Mouse (Mus musculus) cerebellum, postnatal 14 days (tissue): ENCODE data around the gene Plpp1.

Experiments
- DNase-seq, 2 experiments: peaks; one replicate each; pipeline ENCODE4 v3.0.0; 2021; ENCODE audit warnings: mixed read lengths in 2 of 2

The Plpp1 gene

DNA sequence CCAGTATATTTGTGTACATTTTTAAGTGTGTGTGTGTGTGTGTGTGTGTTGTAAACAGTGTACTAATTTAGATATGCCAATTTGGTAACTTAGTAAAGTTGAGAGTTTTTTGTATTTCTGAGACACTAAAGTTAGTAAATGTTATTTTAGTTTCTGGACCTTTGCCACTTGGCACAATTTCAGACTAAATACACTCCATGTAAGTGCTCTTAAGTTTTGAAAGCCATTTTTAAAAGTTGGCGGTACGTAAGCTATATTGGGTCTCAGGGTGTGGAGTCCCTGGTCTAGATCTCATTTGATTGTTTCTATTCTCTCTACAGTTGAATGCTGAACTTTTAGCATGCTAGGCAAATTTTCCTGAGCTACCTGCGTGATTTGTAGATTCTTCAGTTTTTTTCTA is 17.5 kb downstream of the Plpp1 start:
- no peak for DNase-seq

DNA sequence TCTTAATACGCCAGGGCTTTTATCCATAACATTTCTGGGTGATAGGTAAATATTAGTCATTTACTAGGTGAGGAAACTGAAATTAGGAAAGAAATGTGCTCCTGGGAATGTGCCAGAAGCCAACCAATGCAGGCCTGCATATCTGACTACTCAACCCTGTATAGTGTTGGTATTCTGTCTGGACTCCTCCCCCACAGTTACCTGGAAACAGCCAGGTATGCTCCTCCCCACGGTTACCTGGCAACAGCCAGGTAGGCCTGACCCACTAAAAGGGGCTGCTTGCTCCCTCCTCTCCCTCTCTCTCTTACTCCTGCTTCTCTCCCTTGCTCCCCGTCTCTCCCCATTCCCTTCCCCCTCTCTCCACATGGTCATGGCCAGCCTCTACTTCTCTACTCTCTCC is 21.8 kb downstream of the Plpp1 start:
- no peak for DNase-seq

DNA sequence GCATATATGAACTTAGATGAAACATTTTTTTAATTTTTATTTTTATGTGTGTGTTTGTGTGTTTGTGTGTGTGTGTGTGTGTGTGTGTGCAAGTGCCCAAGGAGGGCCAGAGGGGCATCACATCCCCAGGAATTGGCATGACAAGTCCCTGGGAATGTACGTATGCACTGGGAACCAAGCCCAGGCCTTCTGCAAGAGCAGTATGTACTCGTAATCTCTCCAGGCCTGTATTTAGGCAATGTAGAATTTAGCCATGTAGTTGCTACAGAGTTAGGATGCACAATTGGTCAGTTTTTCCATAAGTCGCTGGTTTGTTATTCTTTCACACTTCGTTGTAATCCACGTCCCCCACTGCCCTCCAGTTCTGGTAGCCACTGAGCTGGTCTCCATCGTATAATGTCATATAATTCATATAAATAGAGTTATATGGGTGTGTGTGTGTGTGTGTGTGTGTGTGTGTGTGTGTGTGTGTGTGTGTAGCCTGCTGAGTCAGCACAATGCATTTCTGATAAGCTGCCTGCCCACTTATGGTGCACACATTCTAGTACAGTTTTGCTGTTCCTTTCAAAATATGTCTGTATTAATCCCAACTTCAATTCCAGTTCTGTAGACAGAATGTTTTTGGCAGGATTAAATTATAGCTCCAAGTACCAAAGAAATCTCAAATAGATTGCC is 22.8 kb downstream of the Plpp1 start:
- DNase-seq: no peak

DNA sequence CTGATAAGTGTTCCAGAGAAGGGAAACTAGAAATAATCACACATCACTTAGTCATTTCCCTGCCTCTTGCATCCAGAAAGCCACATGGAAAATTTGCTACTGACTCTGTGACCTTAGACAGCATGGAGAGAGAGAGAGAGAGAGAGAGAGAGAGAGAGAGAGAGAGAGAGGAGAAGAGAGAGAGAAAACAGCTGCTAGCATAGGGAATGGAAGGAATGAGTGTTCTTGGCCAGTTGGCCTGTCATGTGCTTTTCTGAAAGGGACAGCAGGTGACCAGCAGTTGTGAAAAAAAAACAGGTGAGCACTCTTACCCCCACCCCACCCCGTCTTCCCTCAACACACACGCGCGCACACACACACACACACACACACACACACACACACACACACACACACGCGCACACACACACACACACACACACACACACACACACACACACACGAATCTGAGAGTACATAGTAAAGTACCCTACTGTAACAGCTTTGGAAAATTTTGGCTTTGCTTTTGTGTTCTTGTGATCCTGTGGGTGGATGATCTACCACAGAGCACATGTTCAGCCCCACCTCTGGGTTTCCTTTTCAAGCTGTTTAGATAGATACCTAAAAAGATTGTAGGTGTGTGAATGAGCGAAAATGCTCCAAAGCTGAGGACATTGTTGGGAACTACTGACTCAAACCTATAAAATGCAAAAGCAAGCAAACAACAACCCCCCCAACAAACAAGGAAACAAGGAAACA is 23.5 kb downstream of the Plpp1 start:
- no peak for DNase-seq

DNA sequence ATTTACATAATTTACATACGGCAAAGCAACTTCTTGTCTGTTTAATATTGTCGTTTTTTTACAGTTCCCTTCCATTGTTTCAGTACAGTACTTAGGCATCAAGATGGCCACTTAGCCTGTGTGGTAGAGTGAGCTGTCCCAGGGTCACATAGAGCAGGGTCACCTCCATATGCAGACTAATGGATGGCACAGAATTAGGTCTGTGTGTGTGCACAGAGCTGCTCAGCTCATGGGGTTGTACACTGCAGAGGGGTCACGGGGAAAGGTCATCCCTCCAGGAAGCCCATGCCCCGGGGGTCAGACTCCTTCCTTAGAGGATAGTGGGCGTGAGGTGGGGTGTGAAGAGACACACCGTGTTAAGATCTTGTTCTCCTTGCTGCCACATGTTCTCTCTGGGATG is 24.9 kb downstream of the Plpp1 start:
- no peak for DNase-seq

DNA sequence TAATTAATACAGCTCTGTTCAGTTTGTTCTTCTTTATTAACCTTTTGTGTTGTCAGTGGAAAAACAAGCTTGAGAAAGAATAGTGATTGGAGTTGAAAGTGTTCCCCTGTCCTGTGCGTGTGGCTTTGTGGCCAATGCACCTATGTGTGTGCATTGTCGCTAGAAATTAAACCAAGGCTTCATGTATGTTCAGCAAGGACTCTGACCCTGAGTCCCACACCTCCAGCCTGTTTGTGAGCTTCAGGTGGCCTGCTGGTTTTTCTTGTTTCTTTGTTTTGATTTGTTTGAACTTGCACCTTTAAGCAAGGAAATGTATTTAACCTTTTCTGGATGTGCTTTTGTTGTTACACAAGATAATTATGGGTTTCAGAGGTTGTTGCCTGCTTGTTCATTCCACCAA is 29.0 kb downstream of the Plpp1 start:
- no peak for DNase-seq

DNA sequence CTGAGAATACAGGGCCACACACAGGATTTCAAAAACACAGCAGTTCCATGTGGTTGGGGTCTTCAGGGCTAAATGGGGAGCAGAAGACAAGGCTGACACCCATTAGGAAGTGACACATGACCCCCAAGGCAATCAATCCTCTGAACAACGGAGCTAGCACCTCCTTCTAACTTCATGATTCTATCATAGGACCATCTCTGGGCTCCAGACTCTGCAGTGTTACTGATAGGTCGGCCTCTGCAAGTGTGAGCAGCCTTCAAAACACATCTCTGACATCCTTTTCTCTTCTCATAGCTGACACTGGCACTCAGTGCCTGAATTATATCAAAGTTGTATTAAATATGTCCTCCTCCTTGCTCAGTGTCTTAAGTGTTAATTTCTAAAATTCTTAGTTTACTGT is 32.0 kb downstream of the Plpp1 start:
- no peak for DNase-seq

DNA sequence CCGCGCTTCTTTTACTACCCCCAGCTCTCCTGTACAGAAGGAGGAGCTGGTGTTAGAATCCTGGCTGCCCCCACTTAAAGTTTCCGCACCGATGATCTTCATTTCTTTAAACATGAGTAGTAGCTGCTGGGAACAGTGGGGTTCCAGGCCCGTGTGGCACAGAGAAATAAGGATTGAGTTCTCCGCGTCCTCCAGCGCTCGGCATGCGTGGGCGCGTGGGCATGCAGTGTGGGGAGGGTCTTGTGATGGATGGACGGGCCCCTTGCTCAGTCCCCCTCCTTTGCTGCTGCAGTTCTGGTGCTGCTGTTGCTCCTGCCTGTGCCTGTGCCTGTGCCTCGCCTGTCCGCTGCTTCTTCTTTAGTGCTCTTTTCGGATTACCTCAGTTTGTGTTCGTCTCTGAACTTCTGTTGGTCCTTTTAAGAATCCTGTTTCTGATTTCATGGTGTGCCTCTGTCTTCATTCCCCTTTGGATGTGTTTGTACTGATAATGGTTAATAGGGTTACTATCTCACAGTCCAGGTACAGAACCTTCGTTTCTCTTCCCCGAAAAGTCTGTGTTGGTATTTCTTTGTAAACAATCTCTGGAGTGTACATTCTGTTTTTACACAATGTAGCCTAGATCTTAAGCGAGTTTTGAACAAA is 32.8 kb downstream of the Plpp1 start:
- peak; percentile 22 to 29 for DNase-seq

DNA sequence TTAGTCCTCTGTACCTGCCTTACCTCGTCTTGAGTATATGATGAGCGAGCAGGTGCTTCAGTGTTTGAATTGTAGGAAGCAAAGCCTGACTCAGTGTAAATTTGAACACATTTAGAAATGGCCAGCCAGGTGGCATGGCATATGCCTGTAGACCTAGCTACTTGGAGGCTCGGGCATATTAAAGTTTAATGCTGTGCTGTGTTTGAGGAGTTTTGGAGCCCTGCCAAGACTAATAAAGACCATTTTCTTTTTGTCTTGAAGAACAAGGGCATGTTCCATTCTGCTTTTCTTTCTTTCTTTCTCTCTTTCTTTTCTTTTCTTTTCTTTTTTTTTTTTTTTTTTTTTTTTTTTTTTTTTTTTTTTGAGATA is 33.3 kb downstream of the Plpp1 start:
- peak in 1 of 2 experiments; percentile 30 for DNase-seq

DNA sequence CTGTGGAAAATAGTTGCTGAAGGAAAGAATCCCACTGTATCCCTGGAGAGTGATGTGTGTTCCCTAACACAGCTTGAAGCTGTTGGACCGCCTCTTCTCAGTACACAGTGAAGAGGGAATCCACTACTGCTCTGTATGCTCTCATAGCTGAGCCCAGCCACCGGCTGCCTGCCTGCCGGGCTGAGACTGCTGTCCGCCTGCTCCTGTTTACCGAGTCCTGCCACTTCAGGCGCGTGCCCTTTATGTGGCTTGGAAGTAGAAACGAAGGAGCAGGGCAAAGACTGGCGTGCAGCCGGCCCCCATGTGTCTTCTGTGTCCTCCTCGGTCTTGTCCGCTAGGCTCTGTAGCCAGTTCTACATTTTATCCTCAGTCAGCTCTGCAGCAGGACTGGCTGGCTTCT is 34.5 kb downstream of the Plpp1 start:
- DNase-seq: peak; percentile 48 to 56

DNA sequence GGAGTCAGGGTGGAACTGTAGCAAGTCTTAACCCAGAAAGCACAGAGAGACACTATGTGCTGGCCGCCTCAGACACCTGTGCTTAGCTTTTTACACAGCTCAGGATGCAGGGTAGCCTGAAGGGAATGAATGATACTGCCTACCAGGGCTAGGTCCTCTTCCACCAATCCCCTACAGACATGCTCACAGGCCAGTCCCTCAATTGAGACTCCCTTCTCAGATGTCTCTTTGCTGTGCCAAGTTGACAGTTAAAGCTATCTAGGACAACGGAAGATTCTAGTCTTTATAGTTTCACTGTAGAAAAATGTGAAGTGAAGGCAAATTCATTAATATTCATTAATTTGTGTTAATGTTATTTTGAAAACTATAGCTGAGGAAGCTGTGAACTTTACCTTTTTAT is 36.4 kb downstream of the Plpp1 start:
- peak in 1 of 2 experiments; percentile 5 for DNase-seq

DNA sequence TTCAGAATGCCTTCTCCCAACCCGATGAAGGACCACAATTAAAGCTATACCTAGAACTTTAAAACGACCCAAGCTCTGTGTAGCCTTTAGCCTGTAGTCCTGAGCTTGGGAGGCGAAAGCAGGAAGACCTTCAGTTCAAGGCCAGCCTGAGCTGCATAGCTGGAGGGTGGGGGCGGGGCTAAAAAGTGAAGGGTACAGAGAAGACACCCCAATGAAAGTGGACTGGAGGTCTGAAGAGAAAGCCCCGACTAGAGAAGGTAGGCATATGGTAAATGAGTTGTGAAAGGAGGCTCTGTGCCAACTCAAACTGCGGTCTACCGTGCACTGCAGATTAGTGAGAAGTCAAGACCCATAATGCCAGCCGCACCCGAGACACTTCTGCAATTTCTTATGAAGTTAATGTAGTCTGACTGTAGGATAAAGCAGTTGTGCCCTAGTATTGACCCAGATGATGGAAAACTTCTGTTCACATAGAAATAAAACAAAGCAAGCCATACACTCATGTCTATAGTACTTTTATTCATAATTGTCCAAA is 37.1 kb downstream of the Plpp1 start:
- DNase-seq: peak in 1 of 2 experiments; percentile 10

DNA sequence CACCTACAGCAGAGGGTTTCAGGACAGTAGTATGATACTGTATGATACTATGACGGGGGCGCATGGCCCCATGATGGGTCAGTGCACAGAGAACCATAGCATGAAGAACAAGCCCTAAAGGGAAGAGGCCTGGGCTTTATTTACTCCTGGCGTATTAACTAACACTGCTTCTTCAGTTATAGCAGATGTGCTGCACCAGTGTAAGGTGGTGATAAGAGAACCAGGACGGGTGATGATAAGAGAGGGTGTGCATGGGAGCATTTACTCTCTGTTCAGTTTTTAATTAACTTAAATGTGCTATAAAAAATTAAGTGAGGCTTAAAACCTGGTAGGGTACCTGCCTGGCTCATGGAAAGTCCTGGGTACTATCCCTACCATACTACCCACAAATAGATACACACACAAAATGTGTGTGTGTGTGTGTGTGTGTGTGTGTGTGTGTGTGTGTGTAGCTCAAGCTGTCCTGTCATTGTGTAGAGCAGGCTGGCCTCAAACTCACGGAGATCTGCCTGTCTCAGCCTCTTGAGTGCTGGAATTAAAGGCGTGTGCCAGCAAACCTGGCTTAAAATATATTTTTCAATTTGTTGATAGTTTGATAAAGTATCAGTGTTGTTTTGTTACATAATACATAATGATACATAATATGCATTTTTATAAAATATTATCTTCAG is 38.1 kb downstream of the Plpp1 start:
- DNase-seq: no peak

DNA sequence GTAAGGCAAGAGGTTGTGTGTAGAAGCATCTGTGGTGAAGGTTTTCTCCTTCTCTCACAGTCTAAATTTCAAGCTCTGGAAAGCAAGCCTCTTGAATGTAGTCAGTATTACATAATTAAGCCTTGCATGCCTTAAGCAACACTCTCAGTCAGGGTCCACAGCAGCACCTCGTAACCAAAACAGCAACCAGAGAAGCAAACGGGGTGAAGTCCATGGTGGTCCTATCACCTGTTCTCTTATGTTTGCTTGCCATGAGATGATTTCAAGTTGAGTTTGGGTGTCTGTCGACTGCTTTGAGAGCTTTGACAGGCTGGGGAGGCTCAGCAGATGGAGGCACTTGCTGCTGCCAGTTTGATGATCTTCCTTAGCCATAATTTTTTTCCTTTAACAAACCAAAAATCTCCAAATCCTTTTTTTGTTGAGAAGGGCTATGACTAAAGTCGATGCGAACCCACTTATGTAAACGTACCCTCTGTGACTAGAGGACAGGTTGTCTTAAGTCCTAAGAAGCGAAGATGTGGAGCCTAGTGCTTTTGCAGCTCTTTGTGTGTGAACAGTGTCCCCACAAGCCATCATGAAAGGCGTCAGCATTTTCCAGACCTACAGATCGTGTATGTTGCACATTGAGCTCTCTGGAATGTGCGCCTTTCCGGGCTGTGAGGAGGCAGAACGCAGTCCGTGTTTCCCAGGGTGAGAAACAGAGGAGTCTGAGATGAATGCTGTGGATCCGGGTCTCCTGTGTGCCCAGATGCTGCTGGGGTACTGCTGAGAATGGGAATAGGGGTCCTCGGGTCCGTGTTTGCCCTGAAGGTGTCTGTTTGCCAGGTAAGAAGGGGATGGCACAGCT is 39.9 kb downstream of the Plpp1 start:
- no peak for DNase-seq

DNA sequence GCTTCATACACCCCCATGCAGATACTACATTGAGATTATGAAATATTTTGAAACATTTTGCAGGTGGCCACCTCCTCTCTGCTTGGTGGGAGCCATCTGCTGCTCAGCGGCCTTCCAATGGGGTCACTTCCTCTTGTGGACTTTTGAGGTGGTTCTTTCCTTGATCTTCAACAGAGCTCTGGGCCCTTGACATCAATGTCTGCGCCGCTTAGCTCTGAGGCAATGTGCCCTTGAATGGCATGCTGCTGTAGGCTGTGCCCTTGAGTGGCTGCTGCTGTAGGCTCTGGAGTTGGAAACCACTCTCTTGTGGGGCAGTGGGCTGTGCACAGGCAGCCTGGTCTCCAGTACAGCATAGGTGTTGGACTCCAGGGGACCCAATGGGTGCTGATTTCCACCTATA is 45.3 kb downstream of the Plpp1 start:
- no peak for DNase-seq

DNA sequence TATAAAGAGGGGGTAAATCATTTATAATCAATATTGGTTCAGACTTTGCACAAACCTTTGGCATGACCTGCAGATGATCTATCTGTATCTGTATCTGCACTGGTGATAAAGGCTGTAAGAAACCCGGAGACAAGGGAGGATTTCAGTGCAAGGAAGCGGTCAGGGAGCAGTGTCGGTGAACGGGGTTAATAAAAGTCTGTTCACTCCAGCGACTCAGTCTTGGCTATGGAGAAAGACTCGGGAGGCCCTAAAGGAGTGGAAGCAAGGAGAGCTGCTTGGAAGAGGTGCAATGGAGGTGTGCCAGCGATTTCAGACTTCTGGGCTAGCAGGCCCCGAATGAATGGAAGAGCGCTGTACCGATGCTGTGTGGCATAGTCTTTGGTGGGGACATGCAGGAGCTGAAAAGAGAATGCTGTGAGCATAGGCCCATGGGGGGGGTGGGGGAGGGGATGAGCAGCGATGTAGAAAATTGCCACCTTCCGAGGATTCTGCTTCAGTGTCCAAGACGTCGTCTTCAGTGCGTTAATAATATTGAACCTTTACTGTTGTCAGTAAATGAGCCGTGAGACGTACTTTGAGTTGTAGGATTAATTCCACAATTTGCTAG is 53.2 kb downstream of the Plpp1 start:
- DNase-seq: no peak

DNA sequence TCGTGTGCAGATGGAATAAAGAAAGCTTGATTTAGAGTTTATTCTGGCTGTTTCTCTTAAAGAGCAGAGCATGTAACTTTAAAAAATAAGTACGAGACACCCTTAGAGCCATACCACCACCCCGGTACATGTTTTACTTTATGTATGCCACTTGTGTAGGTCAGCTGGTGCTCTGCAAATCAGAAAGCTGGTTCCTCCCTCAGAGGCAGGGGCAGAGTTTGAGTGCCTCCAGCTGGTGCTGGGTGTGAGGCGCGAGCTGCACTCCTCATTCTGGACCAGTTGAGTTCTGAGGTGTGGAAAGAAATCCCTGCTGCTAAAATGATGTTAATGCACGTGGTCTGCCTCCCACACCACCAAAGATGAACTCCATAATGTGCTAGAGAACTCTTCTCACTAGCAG is 53.8 kb downstream of the Plpp1 start:
- DNase-seq: no peak

DNA sequence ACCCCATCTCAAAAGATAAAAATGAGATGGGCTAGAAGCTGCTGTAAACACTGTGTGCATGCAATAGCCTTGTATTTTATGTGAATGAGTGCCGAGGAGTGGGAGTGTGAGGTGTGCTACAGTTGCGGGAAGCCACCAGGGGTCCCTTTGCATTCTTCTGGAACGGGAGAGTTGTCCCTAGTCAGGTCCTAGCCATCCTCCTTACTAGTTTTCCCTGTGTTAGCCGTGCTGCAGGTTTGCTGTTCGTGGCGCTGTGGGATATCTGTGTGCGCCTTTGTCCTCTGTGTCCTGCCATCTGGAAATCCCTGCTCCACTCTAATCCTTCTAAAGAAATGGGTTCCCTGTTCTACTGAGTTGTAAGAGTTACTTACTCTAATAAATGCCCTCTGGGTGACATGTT is 57.3 kb downstream of the Plpp1 start:
- DNase-seq: no peak

DNA sequence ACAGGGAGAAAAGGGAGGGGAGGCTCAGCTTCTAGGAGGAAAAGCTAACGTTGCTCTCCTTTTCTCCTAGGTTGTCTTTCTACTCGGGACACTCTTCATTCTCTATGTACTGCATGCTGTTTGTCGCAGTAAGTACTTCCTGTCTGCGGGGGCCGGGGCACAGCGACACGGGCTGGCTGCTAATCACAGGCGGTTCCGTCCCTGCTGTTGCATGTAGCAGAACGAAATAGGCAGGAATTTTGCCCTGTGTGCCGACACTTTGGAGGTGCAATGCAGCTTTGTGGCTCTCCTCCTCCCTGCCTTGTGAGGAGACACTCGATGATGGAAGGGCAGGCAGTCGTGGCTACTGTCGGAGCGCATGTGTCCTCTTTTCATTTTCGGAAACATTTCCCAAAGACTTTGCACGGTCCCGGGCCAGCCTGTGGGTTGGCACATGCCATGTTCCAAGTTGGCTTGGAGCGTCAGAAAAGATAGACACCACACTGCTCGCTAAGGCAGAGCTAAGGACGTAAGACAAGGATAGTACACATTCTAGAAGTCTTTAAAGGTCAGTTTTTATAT is 59.1 kb downstream of the Plpp1 start:
- DNase-seq: no peak

DNA sequence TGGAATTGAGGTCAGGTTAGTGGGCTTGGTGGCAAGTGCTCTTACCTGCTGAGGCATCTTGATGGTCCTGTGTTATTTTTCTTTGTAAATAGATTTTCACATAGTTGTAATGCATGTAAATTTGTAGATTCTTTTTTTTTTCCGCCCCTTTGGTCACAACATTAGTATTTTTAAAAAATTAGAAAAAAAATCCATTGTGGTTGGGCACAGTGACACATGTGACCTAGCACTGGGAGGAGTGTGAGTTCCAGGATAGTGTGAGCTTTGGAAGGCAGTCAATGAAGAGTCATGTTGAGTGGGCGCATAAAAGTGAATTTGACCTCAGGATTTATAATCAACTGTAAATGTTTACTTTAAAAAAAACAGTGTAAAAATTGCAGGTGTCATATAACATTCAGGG is 59.8 kb downstream of the Plpp1 start:
- no peak for DNase-seq

DNA sequence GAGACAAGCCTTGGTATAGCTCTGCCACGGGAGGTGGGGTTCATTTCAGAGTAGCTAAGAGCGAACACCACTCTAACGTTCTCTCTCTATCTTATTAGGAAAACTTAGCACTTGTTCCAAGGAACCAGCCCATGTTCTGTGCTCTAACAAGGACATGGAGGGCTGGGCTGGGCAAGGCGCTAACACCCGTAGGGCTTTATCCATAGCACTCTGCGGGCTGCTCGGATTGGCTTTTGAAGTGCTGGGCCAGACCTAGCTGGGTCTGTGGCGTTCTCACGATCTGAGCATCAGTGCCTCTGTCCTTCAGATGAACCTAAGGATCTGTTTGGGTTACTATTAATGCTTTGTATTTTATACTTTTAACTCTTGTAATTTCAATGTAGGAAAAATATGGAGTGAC is 60.3 kb downstream of the Plpp1 start:
- no peak for DNase-seq

DNA sequence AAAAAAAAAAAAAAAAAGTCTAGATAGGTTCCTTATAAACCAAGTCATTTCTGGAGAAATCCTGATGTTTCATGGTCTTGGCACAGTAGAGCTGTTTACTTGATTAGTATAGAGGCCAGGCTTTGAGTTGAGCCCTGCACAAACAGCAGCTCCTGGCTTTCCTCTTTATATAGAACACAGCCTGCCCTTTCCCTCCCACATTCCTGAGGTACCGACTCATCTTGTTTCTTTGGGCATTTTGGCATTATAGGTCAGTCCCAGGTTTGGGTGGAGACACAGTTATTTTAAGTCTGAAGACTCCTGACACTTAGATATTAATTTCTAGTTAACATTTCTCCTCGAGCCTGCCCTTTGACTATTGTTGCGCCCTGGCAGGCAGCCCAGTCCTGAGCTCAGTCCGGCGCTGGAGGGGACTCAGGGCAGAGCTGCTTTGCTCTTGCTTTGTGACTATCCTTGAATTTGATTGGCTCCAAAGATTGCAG is 61.3 kb downstream of the Plpp1 start:
- peak; percentile 11 for DNase-seq
